Mouse (Mus musculus): Measurements from ENCODE around the gene Fbxl2.

DNA sequence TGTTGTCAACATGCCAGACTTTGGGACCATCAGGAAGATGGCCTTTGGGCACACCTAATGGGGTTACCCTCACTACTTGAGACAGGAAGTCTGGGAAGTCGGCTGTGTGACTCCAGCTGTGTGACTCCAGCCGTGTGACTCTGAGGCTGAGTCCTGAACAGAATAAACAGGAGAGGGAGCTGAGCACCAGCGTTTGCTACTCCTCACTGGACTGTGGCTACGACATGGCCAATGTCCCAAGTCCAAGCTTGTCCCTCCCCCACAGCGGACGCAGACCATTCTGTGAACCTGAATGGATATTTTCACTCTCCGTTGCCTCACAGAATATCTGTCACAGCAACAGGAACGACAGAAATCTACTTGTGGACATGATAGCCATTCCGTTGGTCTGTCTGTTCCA lies 39.2 kb downstream of the Fbxl2 start:
- TF ChIP-seq CTCF (IDR thresholded peaks at IDR 0.05; ENCODE audit: control insufficient read depth, insufficient read depth, insufficient replicate concordance, low read depth, low read length) (no peak), POLR2A (IDR thresholded peaks at IDR 0.05; ENCODE audit: control insufficient read depth, low read depth, low read length) (no peak)
